Mouse (Mus musculus): ENCODE results near the gene Dpep2nb.
"Not testable (repeated sequence)": the region's sequence is repeated elsewhere in the genome, so short reads cannot be mapped to it uniquely, and the experiment has no call there.

The Dpep2nb gene

GRCm38 (mm10) chr8:106005875-106006274 is at the start of gene Dpep2nb:
Gene Dpep2nb (minus strand): TSS chr8:106005975.
- in situ Hi-C loops (cut with MboI, MseI), result no loop called here

DNA sequence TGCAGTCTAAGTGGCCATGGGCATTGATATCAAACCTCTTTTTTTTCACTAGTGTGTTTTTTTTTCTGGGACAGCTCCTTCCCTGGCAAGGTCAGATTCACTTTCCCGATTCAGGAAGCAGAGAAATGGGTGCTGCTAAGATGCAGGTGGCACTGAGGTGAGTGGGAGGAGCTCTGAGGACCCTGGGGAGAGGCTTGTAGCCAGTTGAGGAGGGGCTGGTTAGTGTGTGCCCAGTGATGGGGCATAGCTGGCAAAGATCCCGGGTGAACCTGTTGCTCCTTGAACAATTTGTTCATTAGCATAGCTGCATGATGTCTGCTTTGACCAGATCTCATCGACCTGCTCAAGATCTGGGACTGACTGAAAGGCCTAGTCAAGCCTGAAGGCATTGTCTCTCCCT is 49.3 kb upstream of the Dpep2nb start:
- in situ Hi-C loops (cut with MboI, MseI), result loop anchor here (25.0 kb wide), 1 partner anchor 718 kb away; the partner anchor contains the start of genes Fhod1, Lrrc29, Slc9a5 and Tmem208

GRCm38 (mm10) chr8:106054190-106054811 is 48.5 kb upstream of the Dpep2nb start:
- in situ Hi-C loops (cut with MboI, MseI), result loop anchor here (25.0 kb wide), 1 partner anchor 717 kb away; the partner anchor contains the start of genes Fhod1, Lrrc29, Slc9a5 and Tmem208

DNA sequence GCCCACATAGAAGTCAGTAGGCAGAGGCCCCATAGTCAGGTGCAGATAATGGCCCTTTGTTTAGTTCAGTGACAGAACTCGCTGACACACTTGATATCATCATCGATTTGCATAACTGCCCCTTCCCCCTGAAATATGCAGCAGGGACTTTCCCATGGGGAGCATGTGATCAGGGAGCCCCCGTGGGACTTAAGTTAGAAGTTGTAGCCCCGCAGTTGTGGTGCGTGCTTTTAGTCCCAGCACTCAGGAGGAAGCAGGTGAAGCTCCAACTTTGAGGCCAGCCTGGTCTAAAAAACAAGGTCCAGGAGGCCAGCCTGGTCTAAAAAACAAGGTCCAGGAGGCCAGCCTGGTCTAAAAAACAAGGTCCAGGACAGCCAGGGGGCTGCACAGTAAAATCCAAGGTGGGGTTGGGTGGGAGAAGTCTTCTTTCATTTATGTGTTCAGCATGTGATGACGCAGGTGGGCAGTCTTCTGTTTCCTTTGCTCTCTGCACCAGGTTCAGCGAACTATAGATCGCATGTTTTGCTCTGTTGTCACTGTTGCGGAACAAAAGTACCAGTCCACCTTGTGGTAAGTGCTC is 46.8 kb upstream of the Dpep2nb start:
- in situ Hi-C loops (cut with MboI, MseI), result loop anchor here (25.0 kb wide), 1 partner anchor 715 kb away; the partner anchor contains the start of genes Fhod1, Lrrc29, Slc9a5 and Tmem208

GRCm38 (mm10) chr8:106051068-106051467 is 45.3 kb upstream of the Dpep2nb start:
- in situ Hi-C loops (cut with MboI, MseI), result loop anchor here (25.0 kb wide), 1 partner anchor 714 kb away; the partner anchor contains the start of genes Fhod1, Lrrc29, Slc9a5 and Tmem208

- in situ Hi-C loops (cut with MboI, MseI), result loop anchor here (25.0 kb wide), 1 partner anchor 713 kb away; the partner anchor contains the start of genes Fhod1, Lrrc29, Slc9a5 and Tmem208
Observed at GRCm38 (mm10) chr8:106049840-106050239, 44.1 kb upstream of the Dpep2nb start.

DNA sequence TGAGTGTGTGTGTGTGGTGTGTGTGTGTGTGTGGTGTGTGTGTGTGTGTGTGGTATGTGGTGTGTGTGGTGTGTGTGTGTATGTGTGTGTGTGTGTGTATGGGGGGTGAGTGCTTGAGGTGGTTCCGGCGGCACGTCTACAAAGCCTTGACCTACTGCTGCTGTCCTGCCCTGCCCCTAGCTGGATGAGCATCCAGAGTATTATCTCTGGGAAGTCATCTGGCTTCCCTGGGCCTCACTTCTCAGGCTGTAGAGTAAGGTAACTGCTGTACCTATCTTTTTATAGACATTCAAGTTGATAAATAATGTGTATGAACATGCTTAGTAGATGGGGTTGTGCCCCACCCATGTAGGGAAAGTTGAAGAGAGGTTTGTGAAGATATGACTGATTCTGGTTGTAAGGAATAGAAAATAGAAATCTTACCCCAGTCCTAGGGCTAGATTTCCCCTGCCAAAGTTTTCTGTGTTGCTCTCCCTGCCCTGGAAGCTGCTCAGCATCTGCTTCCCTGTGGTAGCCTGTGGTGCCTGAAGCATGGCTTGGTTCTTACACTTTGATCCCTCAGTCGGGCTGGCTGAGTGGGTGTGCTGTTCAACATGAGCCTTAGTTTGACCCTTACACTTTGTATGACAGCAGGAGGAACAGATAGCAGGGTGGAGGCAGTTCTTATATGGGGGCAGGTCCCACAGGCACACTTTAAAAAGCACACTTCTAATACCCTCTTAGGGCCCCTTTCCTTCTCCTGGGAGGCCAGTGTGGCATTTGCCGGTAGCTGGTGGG is 42.3 kb upstream of the Dpep2nb start:
- in situ Hi-C loops (cut with MboI, MseI), result no loop called here

GRCm38 (mm10) chr8:106046872-106047559 is 41.2 kb upstream of the Dpep2nb start:
- in situ Hi-C loops (cut with MboI, MseI), result no loop called here

DNA sequence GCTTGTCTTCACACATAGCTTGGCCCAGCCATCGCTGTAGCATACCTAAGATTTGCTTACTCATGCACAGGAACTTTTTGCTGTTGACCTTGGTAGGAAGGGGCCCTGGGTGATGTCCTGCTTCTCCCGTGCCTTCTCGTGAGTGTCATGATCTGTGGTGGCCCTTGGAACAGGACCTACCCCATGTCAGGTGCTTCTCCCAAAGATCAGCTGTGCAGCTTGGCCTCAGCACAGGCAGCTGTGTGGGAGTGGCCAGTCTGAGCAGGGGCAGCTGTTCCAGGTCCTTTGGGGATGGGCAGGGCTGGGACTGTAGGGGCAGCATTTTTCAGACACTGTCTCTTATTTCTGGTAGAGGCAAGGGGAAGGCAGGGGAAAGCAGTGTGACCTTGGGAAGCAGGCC is 38.4 kb upstream of the Dpep2nb start:
- in situ Hi-C loops (cut with MboI, MseI), result no loop called here

GRCm38 (mm10) chr8:106043055-106043454 is 37.3 kb upstream of the Dpep2nb start:
- in situ Hi-C loops (cut with MboI, MseI), result no loop called here

DNA sequence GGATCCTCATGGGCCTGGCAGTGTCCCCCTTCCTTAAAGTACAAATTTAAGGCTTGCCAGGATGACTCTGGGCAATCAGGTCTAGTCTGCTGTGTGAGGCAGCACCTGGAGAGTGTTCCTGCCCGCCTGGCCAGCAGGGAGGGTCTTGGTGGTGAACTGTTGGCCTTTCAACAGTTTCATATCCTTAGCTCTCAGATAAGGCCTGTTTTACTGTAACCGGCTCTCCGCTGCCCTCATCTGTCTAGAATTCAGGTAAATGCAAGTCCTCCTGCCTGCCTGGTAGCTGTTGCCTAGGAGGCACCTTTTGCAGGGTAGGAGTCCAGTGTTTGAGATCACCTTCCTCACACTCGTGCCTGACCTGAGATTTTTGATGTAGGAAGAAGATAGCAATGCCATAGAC is 34.4 kb upstream of the Dpep2nb start:
- in situ Hi-C loops (cut with MboI, MseI), result no loop called here

DNA sequence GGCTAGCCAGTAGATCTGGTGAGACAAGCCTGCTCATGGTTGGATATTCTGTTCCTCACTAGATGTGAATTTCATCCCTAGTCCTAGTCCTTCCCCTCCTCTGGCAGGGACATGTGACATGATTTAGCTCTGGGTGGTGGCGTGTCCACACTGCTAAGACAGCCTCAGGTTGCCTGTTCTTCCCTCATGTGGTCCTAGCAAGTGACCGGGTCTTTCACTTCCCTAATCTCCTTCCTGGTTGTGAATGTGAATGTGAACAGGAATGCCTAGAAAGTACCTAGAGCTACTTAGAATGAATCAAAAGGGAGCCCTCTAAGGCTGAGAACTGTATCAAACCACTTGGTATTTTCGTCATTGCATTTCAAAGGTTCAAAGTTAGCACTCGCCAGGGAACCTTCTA is 33.8 kb upstream of the Dpep2nb start:
- in situ Hi-C loops (cut with MboI, MseI), result no loop called here

DNA sequence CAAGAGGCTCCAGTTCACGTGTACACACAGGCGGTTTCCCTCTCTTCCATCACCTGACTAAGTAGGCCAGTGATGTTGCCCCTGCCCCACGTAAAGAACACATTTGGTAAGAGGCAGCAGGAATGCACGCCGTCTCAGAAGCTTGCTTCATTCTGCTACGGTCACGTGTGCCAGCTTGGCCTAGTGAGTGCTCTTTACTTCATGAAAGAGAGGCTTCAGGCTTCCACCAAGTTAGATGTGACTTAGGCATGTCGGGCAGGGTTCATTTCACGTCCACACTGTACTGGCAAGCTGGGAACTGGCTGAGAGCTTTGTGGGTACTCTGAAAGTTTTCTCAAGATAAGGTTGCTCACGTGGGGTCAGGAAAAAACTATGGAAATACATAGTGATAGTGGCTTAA is 32.9 kb upstream of the Dpep2nb start:
- in situ Hi-C loops (cut with MboI, MseI), result no loop called here

DNA sequence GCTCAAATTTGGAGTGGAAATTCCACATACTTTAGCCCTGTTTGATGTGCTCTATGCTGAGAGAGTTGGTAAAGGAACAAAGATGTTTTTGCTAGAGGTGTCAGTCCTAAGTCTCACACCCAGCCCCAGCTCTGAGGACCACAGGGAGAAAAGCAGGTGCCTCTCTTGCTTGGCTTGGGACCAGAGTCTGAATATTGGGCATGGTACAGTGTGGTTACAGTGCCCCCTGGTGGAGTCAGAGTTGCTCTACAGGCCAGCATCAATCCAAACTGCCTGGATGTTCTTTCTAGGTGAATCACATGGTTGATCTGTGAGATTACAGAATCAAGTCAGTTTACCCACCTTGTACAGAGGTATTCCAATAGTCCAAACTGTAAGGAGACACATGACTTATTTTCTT is 16.7 kb upstream of the Dpep2nb start:
- in situ Hi-C loops (cut with MboI, MseI), result loop anchor here (5.0 kb wide), 1 partner anchor 35 kb away; no protein-coding TSS in a partner anchor

DNA sequence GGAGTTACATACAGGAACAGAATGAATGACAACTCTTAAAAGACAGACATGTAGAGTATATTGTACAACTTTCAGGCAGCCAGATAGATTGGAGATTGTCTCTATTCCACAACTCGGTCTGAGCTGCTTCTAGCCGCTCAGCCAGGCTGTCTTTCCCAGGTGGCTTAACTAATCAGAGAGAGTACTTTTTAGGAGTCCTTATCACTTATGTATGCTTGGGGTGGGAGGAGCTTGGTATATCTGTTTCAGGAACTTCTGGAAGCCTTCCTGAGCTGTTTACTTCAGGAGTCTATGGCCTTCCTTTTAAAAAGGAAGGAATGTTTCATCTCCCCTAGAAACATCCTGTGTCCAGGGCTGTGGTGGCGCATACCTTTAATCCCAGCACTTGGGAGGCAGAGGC is 12.3 kb upstream of the Dpep2nb start:
- in situ Hi-C loops (cut with MboI, MseI), result no loop called here

DNA sequence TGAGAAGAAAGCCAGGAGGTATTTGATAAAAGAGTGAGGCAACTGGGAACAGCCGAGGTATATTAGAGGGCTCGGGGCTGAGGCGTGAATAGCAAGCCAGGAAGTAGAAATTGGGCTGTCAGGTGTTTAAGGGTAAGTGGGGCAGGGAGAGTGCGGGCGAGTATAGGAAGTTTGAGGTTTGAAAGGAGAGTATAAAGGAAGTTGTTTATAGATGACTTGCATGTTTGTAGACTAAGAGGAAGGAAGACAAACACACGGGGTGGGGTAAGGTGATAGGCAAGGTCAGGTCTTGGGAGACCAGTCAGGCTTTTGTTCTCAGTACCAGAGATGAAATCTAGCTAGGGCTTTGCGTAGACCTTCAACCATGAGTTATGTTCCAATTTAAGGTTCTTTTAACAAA is 11.4 kb upstream of the Dpep2nb start:
- in situ Hi-C loops (cut with MboI, MseI), result no loop called here

- in situ Hi-C loops (cut with MboI, MseI), result no loop called here
Observed at GRCm38 (mm10) chr8:106016284-106016683, 10.5 kb upstream of the Dpep2nb start.

DNA sequence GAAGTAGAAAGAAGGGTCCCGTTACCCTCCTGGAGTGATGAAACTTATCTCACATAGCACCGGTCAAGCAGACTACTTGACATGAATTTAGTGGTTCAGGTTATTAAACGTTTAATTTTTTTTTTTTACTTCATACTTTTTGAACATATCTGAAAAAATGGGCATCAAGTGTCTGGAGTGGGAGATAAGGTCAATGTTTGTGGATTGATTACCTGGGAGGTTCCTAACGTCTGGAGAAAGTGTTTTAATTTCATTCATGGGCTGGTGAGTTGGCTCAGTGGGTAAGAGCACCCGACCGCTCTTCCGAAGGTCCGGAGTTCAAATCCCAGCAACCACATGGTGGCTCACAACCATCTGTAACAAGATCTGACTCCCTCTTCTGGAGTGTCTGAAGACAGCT is 6.4 kb upstream of the Dpep2nb start:
- in situ Hi-C loops (cut with MboI, MseI), result not testable (repeated sequence)

GRCm38 (mm10) chr8:106011643-106011986 is 5.8 kb upstream of the Dpep2nb start, which contains the start of gene Ddx28:
Gene Ddx28 (minus strand): TSS chr8:106011882.
- in situ Hi-C loops (cut with MboI, MseI), result no loop called here

- in situ Hi-C loops (cut with MboI, MseI), result no loop called here
Observed at GRCm38 (mm10) chr8:106010748-106011642, 5.2 kb upstream of the Dpep2nb start.

DNA sequence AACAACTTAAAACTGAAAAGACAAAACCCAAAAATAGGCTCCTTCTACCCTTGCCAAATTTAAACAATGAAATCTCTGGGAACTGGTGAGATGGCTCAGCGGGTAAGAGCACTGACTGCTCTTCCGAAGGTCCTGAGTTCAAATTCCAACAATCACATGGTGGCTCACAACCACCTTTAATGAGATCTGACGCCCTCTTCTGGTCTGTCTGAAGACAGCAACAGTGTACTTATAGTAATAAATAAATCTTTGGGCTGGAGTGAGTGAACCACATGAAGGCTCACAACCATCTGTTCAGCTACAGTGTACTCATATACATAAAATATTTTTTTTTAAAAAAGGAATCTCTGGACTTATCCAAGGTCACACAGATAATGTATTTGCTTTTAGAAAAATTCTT is 2.1 kb upstream of the Dpep2nb start:
- in situ Hi-C loops (cut with MboI, MseI), result not testable (repeated sequence)

Measured in T-helper 2 cell (primary cell).